Mouse (Mus musculus) embryonic fibroblast, embryonic 13.5 days (primary cell): ENCODE measurements around the gene 1700023F06Rik. TPM values are rescaled to one million over a fixed set of nuclear protein-coding genes. Genes with fewer than 3 reads are reported as not detected.
"Not testable (repeated sequence)": the region's sequence is repeated elsewhere in the genome, so short reads cannot be mapped to it uniquely, and the experiment has no call there.

ENCODE experiments used
- H3K27ac ChIP-seq: 2 replicates; pipeline ENCODE4 v1.5.1; 2012; ENCODE audit warnings: low read length, control low read depth, inconsistent platforms; ENCODE audit not compliant: insufficient read depth
- H3K4me1 ChIP-seq: 2 replicates; pipeline ENCODE4 v1.6.1; 2011; ENCODE audit warnings: low read length; ENCODE audit not compliant: control insufficient read depth, insufficient read depth
- H3K4me3 ChIP-seq: 2 replicates; pipeline ENCODE4 v1.5.1; 2011; ENCODE audit warnings: mild to moderate bottlenecking, control low read depth, low read length; ENCODE audit not compliant: insufficient read depth
- CTCF ChIP-seq: IDR thresholded peaks from 2 replicates; pipeline ENCODE4 v1.5.1; 2011; ENCODE audit warnings: mild to moderate bottlenecking, control low read depth, low read length, moderate library complexity, borderline replicate concordance; ENCODE audit not compliant: insufficient read depth
- POLR2A ChIP-seq: IDR thresholded peaks from 2 replicates; pipeline ENCODE4 v1.6.1; 2011; ENCODE audit warnings: low read depth, mild to moderate bottlenecking, control low read depth, low read length, moderate library complexity
- polyA plus RNA-seq: library from polyadenylated mRNA; stranded (reverse); fragments of >200 nt; gene quantifications from 2 replicates; pipeline ENCODE4 v1.2.4, GENCODE M21; 2011; ENCODE audit warnings: low read depth; ENCODE audit not compliant: missing spikeins, insufficient read length

The 1700023F06Rik gene
- polyA plus RNA-seq, 1 experiment: 0.68 TPM

GRCm38 (mm10) chr11:103230626-103231025 lies 22.3 kb upstream of the 1700023F06Rik start:
- Histone ChIP-seq H3K4me3 (no peak overlapping the region), H3K27ac (no peak overlapping the region), H3K4me1 (no peaks in the 10 kb centered on the region)
- TF ChIP-seq POLR2A (no peak), CTCF (no peak)

GRCm38 (mm10) chr11:103229608-103230007 lies 21.2 kb upstream of the 1700023F06Rik start:
- H3K4me1 ChIP-seq: no peaks in the 10 kb centered on the region
- no peak overlapping the region for H3K27ac ChIP-seq
- no peak overlapping the region for H3K4me3 ChIP-seq
- no peak for TF ChIP-seq CTCF
- no peak for TF ChIP-seq POLR2A

GRCm38 (mm10) chr11:103223951-103224456 lies 15.6 kb upstream of the 1700023F06Rik start:
- H3K27ac ChIP-seq: no peak overlapping the region
- TF ChIP-seq POLR2A (no peak), CTCF (no peak)
- no peak overlapping the region for H3K4me3 ChIP-seq
- H3K4me1 ChIP-seq: no peaks in the 10 kb centered on the region

GRCm38 (mm10) chr11:103223444-103223843 lies 15.1 kb upstream of the 1700023F06Rik start:
- H3K4me3 ChIP-seq: no peak overlapping the region
- no peak overlapping the region for H3K27ac ChIP-seq
- H3K4me1 ChIP-seq: no peaks in the 10 kb centered on the region
- TF ChIP-seq POLR2A (no peak), CTCF (no peak)

GRCm38 (mm10) chr11:103222718-103223117 lies 14.4 kb upstream of the 1700023F06Rik start:
- H3K4me1 ChIP-seq, H3K4me3 ChIP-seq, H3K27ac ChIP-seq: not testable (repeated sequence)

GRCm38 (mm10) chr11:103221437-103221836 lies 13.1 kb upstream of the 1700023F06Rik start:
- Histone ChIP-seq H3K4me1 (no peaks in the 10 kb centered on the region), H3K27ac (no peak overlapping the region), H3K4me3 (no peak overlapping the region)
- TF ChIP-seq POLR2A (no peak), CTCF (no peak)

- no peak overlapping the region for H3K4me3 ChIP-seq
- H3K4me1 ChIP-seq: no peaks in the 10 kb centered on the region
- H3K27ac ChIP-seq: no peak overlapping the region
- TF ChIP-seq CTCF (no peak), POLR2A (no peak)
These were observed 11.6 kb upstream of the 1700023F06Rik start for GRCm38 (mm10) chr11:103219995-103220394.

- H3K27ac ChIP-seq: no peak overlapping the region
These were observed 10.9 kb upstream of the 1700023F06Rik start for GRCm38 (mm10) chr11:103219259-103219658.

GRCm38 (mm10) chr11:103218517-103218901 lies 10.2 kb upstream of the 1700023F06Rik start:
- Histone ChIP-seq H3K27ac (no peak overlapping the region), H3K4me1 (no peaks in the 10 kb centered on the region), H3K4me3 (0 out of 2 replicates have a peak overlapping the region, but pooled peaks have one; percentile 22)
- TF ChIP-seq CTCF (no peak), POLR2A (no peak)

More at GRCm38 (mm10) chr11:103219259-103219658, 10.9 kb upstream of the 1700023F06Rik start:
- Histone ChIP-seq H3K4me1 (no peaks in the 10 kb centered on the region), H3K4me3 (no peak overlapping the region)
- TF ChIP-seq POLR2A (no peak), CTCF (no peak)

GRCm38 (mm10) chr11:103217790-103218516 lies 9.6 kb upstream of the 1700023F06Rik start, which contains the start of gene Spata32:
TSS of gene Spata32 (minus strand) at chr11:103218432.
- no peak for TF ChIP-seq CTCF
- no peak for TF ChIP-seq POLR2A
- Histone ChIP-seq H3K27ac (no peak within 1 kb of the TSS), H3K4me1 (no peaks in the 10 kb centered on the region), H3K4me3 (peak within 1 kb of the TSS; percentile 22; the same call in 1 of the 2 replicates)
